Mouse (Mus musculus) MEL (cell line): ENCODE data around the gene Shisal2a.

Experiments used
- BHLHE40 ChIP-seq: IDR thresholded peaks from 2 replicates; pipeline ENCODE4 v1.6.1; 2012; ENCODE audit warnings: low read depth, mild to moderate bottlenecking, inconsistent platforms, low read length, improper control_type of control experiment, borderline replicate concordance
- CTCF ChIP-seq, 3 experiments: IDR thresholded peaks in 2 of 3; conservative IDR thresholded peaks in 1 of 3; 2 replicates each; pipeline ENCODE4 v1.5.1; 2011 to 2012; ENCODE audit warnings: low read length in 3 of 3, low read depth in 2 of 3, mild to moderate bottlenecking in 2 of 3, improper control_type of control experiment in 1 of 3, inconsistent platforms in 1 of 3, mixed read lengths in 1 of 3, moderate library complexity in 1 of 3; ENCODE audit not compliant: control insufficient read depth in 1 of 3, insufficient read depth in 1 of 3, poor library complexity in 1 of 3, severe bottlenecking in 1 of 3
- GABPA ChIP-seq: IDR thresholded peaks from 2 replicates; pipeline ENCODE4 v1.6.1; 2012; ENCODE audit warnings: low read depth, mild to moderate bottlenecking, inconsistent platforms, low read length, improper control_type of control experiment, moderate library complexity
- GATA1 ChIP-seq: IDR thresholded peaks from 2 replicates; pipeline ENCODE4 v1.6.1; 2011; ENCODE audit warnings: low read depth, low read length, improper control_type of control experiment
- HCFC1 ChIP-seq: IDR thresholded peaks from 2 replicates; pipeline ENCODE4 v1.6.1; 2012; ENCODE audit warnings: low read depth, mild to moderate bottlenecking, inconsistent platforms, low read length, improper control_type of control experiment, moderate library complexity
- JUND ChIP-seq: IDR thresholded peaks from 2 replicates; pipeline ENCODE4 v1.6.1; 2011; ENCODE audit warnings: low read depth, mild to moderate bottlenecking, improper control_type of control experiment, low read length
- POLR2A ChIP-seq, 2 experiments: IDR thresholded peaks; 2 replicates each; pipeline ENCODE4 v1.6.1; 2011 to 2012; ENCODE audit warnings: low read length in 2 of 2, mild to moderate bottlenecking in 2 of 2, control low read depth in 1 of 2, improper control_type of control experiment in 1 of 2, low read depth in 1 of 2, moderate library complexity in 1 of 2; ENCODE audit not compliant: control insufficient read depth in 1 of 2, insufficient read depth in 1 of 2, poor library complexity in 1 of 2
- RAD21 ChIP-seq: IDR thresholded peaks from 2 replicates; pipeline ENCODE4 v1.6.1; 2011; ENCODE audit warnings: mild to moderate bottlenecking, low read depth, low read length, improper control_type of control experiment
- TAL1 ChIP-seq: IDR thresholded peaks from 2 replicates; pipeline ENCODE4 v1.6.1; 2012; ENCODE audit warnings: mild to moderate bottlenecking, inconsistent platforms, low read length, moderate library complexity, mixed read lengths
- USF1 ChIP-seq: IDR thresholded peaks from 2 replicates; pipeline ENCODE4 v1.6.1; 2014; ENCODE audit warnings: low read depth, mild to moderate bottlenecking, inconsistent platforms, low read length, improper control_type of control experiment, moderate library complexity
- USF2 ChIP-seq, 2 experiments: IDR thresholded peaks; 2 replicates each; pipeline ENCODE4 v1.6.1; 2011 to 2012; ENCODE audit warnings: improper control_type of control experiment in 2 of 2, low read length in 2 of 2, borderline replicate concordance in 1 of 2, inconsistent platforms in 1 of 2, low read depth in 1 of 2, mild to moderate bottlenecking in 1 of 2; ENCODE audit not compliant: insufficient read depth in 1 of 2
- ZMIZ1 ChIP-seq: IDR thresholded peaks from 2 replicates; pipeline ENCODE4 v1.6.1; 2012; ENCODE audit warnings: low read depth, mild to moderate bottlenecking, inconsistent platforms, low read length, improper control_type of control experiment, moderate library complexity
- ZNF384 ChIP-seq: IDR thresholded peaks from 2 replicates; pipeline ENCODE4 v1.6.1; 2012; ENCODE audit warnings: low read depth, mild to moderate bottlenecking, inconsistent platforms, low read length, improper control_type of control experiment

- no peak for TF ChIP-seq CTCF (IDR thresholded peaks at IDR 0.05 in 2 of 3, conservative IDR thresholded peaks at IDR 0.05 in 1 of 3; ENCODE audit: control insufficient read depth in 1 of 3, insufficient read depth in 1 of 3, low read depth in 2 of 3, low read length in 3 of 3, poor library complexity in 1 of 3, severe bottlenecking in 1 of 3)
- TF ChIP-seq BHLHE40: no peak
- no peak for TF ChIP-seq GABPA
- no peak for TF ChIP-seq POLR2A (IDR thresholded peaks at IDR 0.05; ENCODE audit: control insufficient read depth in 1 of 2, insufficient read depth in 1 of 2, low read depth in 1 of 2, low read length in 2 of 2, poor library complexity in 1 of 2)
- TF ChIP-seq GATA1: no peak
- TF ChIP-seq USF1: no peak
- TF ChIP-seq JUND: no peak
- TF ChIP-seq ZMIZ1: no peak
- no peak for TF ChIP-seq RAD21
- TF ChIP-seq TAL1: no peak
- no peak for TF ChIP-seq ZNF384
- TF ChIP-seq USF2 (IDR thresholded peaks at IDR 0.05; ENCODE audit: borderline replicate concordance in 1 of 2, insufficient read depth in 1 of 2, low read depth in 1 of 2, low read length in 2 of 2): no peak
- no peak for TF ChIP-seq HCFC1
Observed at GRCm38 (mm10) chr4:108383183-108383714, at the start of gene Shisal2a.
